Mouse (Mus musculus): ENCODE measurements at regions not wholly inside any gene's neighbourhood (a gene's known extent, or its start where the extent isn't known, plus 50 kb on each side); places are given as distances from the start of the nearest gene placed in this dataset.
"Not testable (repeated sequence)": the region's sequence is repeated elsewhere in the genome, so short reads cannot be mapped to it uniquely, and the experiment has no call there.

- TF ChIP-seq CTCF (IDR thresholded peaks at IDR 0.05; ENCODE audit: low read depth): peak; percentile 58
- H3K9me3 ChIP-seq (ENCODE audit: low read length); H3K4me2 ChIP-seq (ENCODE audit: low read depth, low read length); H3K36me3 ChIP-seq (replicated peaks; ENCODE audit: insufficient read depth, low read length); H3K27ac ChIP-seq (ENCODE audit: low read depth); H3K4me3 ChIP-seq (ENCODE audit: low read depth, low read length); H3K4me1 ChIP-seq (ENCODE audit: insufficient read depth); DNase-seq; H3K27me3 ChIP-seq (ENCODE audit: insufficient read depth, low read length); H3K9ac ChIP-seq (replicated peaks); ATAC-seq: not testable (repeated sequence)
- 28% methylated on average over 6 of the region's 6 CpGs for WGBS (ENCODE audit: insufficient replicate concordance)
Measured at GRCm38 (mm10) chr13:68167826-68168225, 304.7 kb downstream of the BC048507 start.

- ATAC-seq: not testable (repeated sequence)
Measured at GRCm38 (mm10) chr13:68173456-68173855, 310.3 kb downstream of the BC048507 start.

More at GRCm38 (mm10) chr13:68173456-68173855, 310.3 kb downstream of the BC048507 start:
- H3K9me3 ChIP-seq (ENCODE audit: low read length); H3K27ac ChIP-seq (ENCODE audit: low read depth); H3K4me1 ChIP-seq (ENCODE audit: insufficient read depth); H3K36me3 ChIP-seq (replicated peaks; ENCODE audit: insufficient read depth, low read length); H3K9ac ChIP-seq (replicated peaks); H3K27me3 ChIP-seq (ENCODE audit: insufficient read depth, low read length); DNase-seq; H3K4me2 ChIP-seq (ENCODE audit: low read depth, low read length); H3K4me3 ChIP-seq (ENCODE audit: low read depth, low read length): not testable (repeated sequence)
- 76% methylated on average over 10 of the region's 10 CpGs for WGBS (ENCODE audit: insufficient replicate concordance)

All from liver, postnatal 0 days (tissue).